Mouse (Mus musculus): ENCODE measurements around the gene Chchd6. TPM values are rescaled to one million over a fixed set of nuclear protein-coding genes. Genes with fewer than 3 reads are reported as not detected.
A peak's percentile ranks its signal among the peaks of the same experiment; 100 is the strongest.

Gene Chchd6
- polyA plus RNA-seq, 1 experiment from 2014 or later, result 57.2 TPM

DNA sequence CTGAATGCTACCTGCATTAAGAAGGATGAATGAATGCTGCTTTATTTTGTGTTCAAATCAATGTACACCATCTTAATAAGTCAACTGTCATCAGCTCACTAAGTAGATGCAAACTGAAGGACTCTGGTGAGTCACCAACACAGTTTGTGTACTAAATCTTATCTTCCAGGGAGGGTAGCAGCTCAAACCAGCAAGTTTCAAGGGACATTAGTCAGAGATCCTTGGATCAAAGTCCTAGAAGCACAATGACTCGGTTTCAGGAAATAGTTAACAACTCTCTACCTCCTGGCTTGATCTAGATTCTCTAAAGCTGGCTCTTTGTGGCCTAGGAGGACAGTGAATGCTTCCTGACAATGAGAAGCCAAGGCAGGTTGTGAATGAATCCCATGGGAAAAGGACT lies 182.9 kb downstream of the Chchd6 start:
- Histone ChIP-seq H3K9ac (ENCODE audit: low read depth, low read length) (no peak overlapping the region), H3K4me1 (replicated peaks; ENCODE audit: insufficient read depth, low read length) (no peaks in the 10 kb centered on the region), H3K4me2 (ENCODE audit: low read length) (no peak overlapping the region), H3K27me3 (ENCODE audit: insufficient read depth, low read length) (no peaks in the 10 kb centered on the region), H3K27ac (no peak overlapping the region), H3K9me3 (replicated peaks; ENCODE audit: low read length) (no peaks in the 10 kb centered on the region), H3K4me3 (replicated peaks; ENCODE audit: low read depth, low read length) (no peak overlapping the region), H3K36me3 (ENCODE audit: insufficient read depth, low read length) (no peaks in the 10 kb centered on the region)
- WGBS, result 44% methylated on average over 1 of the region's 1 CpGs
- ATAC-seq (replicated peaks; ENCODE audit: low FRiP score, low read depth), result no peak
- no peak for DNase-seq (ENCODE audit: low spot score)
- TF ChIP-seq CTCF (IDR thresholded peaks at IDR 0.05; ENCODE audit: low read depth), result no peak

DNA sequence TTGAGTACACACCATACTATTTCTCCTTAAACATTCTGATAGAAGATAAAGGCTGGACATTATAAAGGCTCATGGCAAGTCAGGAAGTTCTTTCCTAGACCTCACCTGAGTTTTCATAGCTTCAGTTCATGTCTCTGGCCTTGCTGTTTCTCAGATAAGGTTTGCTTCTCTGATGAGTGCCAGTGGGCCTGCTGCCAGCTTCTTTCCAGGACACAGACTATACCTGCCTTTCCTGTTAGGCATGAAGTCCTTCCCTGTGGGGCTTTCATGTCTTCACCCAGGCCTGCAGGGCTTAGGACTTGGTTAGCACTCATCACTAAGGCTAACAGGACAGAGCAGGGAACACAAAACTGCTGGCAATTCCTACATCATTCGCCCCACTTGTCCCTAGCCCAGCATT lies 186.4 kb downstream of the Chchd6 start:
- Histone ChIP-seq H3K9ac (ENCODE audit: low read depth, low read length) (no peak overlapping the region), H3K4me1 (replicated peaks; ENCODE audit: insufficient read depth, low read length) (no peaks in the 10 kb centered on the region), H3K4me2 (ENCODE audit: low read length) (no peak overlapping the region), H3K27me3 (ENCODE audit: insufficient read depth, low read length) (no peaks in the 10 kb centered on the region), H3K9me3 (replicated peaks; ENCODE audit: low read length) (no peaks in the 10 kb centered on the region), H3K36me3 (ENCODE audit: insufficient read depth, low read length) (no peaks in the 10 kb centered on the region), H3K4me3 (replicated peaks; ENCODE audit: low read depth, low read length) (no peak overlapping the region), H3K27ac (no peak overlapping the region)
- DNase-seq (ENCODE audit: low spot score) (no peak), ATAC-seq (replicated peaks; ENCODE audit: low FRiP score, low read depth) (no peak)
- 87% methylated on average over 1 of the region's 1 CpGs for WGBS
- TF ChIP-seq CTCF (IDR thresholded peaks at IDR 0.05; ENCODE audit: low read depth), result no peak

DNA sequence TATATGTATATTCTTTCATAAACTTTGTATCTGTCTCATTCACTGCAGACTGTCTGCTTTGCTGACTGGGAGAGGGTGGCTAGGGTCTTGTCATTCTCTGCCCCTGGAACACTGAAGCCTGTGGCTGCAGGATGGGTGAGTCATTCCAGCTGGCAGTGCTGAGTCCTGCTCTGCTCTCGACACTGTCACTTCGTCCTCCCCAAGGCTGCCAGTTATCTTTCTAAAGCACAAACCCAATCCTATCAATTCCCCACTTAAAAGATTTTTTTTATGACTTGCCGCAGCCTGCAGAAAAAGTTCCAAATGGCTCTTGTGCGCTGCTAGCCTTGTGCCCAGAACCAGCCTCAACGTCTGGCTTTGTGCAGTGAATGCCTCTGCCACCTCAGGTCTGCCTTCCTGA lies 187.2 kb downstream of the Chchd6 start:
- Histone ChIP-seq H3K9ac (ENCODE audit: low read depth, low read length) (no peak overlapping the region), H3K9me3 (replicated peaks; ENCODE audit: low read length) (no peaks in the 10 kb centered on the region), H3K27ac (no peak overlapping the region), H3K4me3 (replicated peaks; ENCODE audit: low read depth, low read length) (no peak overlapping the region), H3K36me3 (ENCODE audit: insufficient read depth, low read length) (no peaks in the 10 kb centered on the region), H3K4me2 (ENCODE audit: low read length) (no peak overlapping the region), H3K27me3 (ENCODE audit: insufficient read depth, low read length) (no peaks in the 10 kb centered on the region), H3K4me1 (replicated peaks; ENCODE audit: insufficient read depth, low read length) (no peaks in the 10 kb centered on the region)
- no peak for TF ChIP-seq CTCF (IDR thresholded peaks at IDR 0.05; ENCODE audit: low read depth)
- no peak for ATAC-seq (replicated peaks; ENCODE audit: low FRiP score, low read depth)
- no peak for DNase-seq (ENCODE audit: low spot score)
- WGBS, result 55% methylated on average over 5 of the region's 5 CpGs

DNA sequence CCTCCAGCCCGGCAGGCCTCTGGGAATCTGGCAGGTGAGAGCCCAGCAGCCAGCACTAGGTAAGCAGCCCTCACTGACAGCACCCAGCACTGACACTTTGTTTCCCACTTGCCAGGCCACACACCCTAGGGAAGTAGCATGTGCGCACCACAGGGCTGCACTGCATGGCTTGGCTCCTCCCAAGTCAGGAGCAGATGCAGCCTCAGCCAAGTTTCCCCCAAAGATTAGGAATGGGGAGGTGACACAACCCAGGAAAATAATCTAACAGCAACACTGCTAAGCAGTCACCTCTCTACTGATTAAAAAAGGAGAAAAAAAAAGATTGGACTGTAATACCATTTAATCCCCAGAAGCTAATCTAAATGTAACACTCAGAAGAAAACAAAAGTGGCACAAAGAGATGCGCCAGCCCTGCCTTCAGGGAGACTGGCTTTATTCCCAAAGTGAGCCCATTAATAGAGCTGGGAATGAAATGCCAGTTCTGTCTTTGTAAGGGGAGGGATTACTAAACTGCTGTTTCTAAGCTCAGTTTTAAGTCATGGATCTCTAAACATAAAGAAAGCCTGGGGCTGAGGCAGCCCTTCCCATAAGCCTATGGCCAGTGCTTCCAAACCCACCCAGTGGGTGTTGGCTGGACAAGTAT lies 188.1 kb downstream of the Chchd6 start:
- Histone ChIP-seq H3K27me3 (ENCODE audit: insufficient read depth, low read length) (no peaks in the 10 kb centered on the region), H3K36me3 (ENCODE audit: insufficient read depth, low read length) (no peaks in the 10 kb centered on the region), H3K4me3 (replicated peaks; ENCODE audit: low read depth, low read length) (no peak overlapping the region), H3K9ac (ENCODE audit: low read depth, low read length) (no peak overlapping the region), H3K27ac (no peak overlapping the region), H3K4me1 (replicated peaks; ENCODE audit: insufficient read depth, low read length) (no peaks in the 10 kb centered on the region), H3K9me3 (replicated peaks; ENCODE audit: low read length) (no peaks in the 10 kb centered on the region), H3K4me2 (ENCODE audit: low read length) (no peak overlapping the region)
- 92% methylated on average over 3 of the region's 3 CpGs for WGBS
- ATAC-seq (replicated peaks; ENCODE audit: low FRiP score, low read depth) (no peak), DNase-seq (ENCODE audit: low spot score) (no peak)
- TF ChIP-seq CTCF (IDR thresholded peaks at IDR 0.05; ENCODE audit: low read depth), result no peak

DNA sequence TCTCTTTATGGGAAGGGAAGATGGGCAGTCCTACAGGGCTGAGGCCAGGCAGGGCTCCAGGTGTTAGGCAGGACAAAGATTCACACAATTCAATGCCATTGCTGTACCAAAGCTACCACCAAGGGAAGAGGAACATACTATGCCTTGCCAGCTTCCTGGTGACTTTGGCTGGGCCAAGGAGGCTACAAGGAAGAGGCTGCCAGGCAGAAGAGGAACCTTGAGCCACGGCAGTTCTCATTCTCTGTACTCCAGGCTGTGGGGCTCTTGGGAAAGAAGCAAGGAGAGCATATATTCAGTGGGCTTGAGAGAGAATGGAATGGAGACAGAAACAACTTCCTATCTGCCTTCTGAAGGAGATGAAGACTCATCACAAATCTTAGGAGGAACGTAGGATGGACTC lies 190.5 kb downstream of the Chchd6 start:
- WGBS, result 75% methylated on average over 2 of the region's 2 CpGs
- Histone ChIP-seq H3K4me2 (ENCODE audit: low read length) (no peak overlapping the region), H3K4me3 (replicated peaks; ENCODE audit: low read depth, low read length) (no peak overlapping the region), H3K27me3 (ENCODE audit: insufficient read depth, low read length) (no peaks in the 10 kb centered on the region), H3K36me3 (ENCODE audit: insufficient read depth, low read length) (no peaks in the 10 kb centered on the region), H3K27ac (no peak overlapping the region), H3K9ac (ENCODE audit: low read depth, low read length) (no peak overlapping the region), H3K4me1 (replicated peaks; ENCODE audit: insufficient read depth, low read length) (no peaks in the 10 kb centered on the region), H3K9me3 (replicated peaks; ENCODE audit: low read length) (no peaks in the 10 kb centered on the region)
- ATAC-seq (replicated peaks; ENCODE audit: low FRiP score, low read depth), result no peak
- no peak for TF ChIP-seq CTCF (IDR thresholded peaks at IDR 0.05; ENCODE audit: low read depth)
- DNase-seq (ENCODE audit: low spot score), result no peak

DNA sequence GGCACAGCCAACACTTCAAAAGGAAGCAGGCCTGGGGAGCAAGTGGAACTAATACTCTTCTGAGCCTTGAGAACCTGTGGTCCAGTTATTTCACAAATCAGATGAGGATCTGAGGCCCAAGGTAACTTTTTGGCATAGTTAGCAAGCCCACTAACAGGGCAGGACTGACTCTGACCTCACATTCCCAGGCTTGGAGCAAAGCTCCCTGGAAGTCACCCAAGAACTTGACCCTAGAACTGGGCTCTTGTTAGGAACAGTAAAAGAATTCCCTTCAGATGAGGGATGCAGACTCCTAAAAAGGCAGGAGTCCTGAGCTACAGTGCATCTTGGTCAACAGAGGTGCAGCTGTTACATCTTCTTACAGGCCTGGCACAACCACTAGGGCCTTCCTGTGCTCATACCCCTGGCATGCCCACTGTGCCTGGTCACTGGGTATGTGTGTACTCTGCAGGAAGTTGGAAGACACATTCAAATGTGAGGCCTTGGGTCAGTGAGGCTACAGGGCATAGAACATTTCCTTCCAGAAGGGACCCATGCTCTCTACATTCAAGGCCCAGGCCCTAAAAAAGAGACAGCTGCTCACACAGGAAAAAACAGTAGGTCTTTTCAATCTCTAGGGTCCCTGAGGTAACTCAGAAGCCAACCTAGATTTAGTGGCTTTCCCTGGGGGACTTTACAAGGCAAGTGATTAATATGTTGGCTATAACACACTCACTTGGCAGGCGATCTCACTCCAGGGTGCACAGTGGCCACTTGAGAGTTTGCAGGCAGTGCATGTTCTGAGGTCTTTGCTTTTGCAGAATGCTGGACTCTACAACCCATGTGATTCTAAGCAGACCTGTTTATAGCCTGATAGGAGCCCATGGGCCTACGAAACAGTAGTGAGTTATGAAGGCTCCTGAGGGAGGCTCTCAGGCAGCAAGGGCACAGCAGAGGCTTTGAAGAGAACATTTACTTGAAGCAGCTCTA lies 191.9 kb downstream of the Chchd6 start:
- H3K27ac ChIP-seq, result no peak overlapping the region
- ATAC-seq (replicated peaks; ENCODE audit: low FRiP score, low read depth), result no peak
- H3K4me1 ChIP-seq (replicated peaks; ENCODE audit: insufficient read depth, low read length), result no peaks in the 10 kb centered on the region
- WGBS, result 58% methylated on average over 2 of the region's 2 CpGs
- TF ChIP-seq CTCF (IDR thresholded peaks at IDR 0.05; ENCODE audit: low read depth), result no peak
- H3K27me3 ChIP-seq (ENCODE audit: insufficient read depth, low read length), result no peaks in the 10 kb centered on the region
- H3K36me3 ChIP-seq (ENCODE audit: insufficient read depth, low read length), result no peaks in the 10 kb centered on the region
- no peak overlapping the region for H3K9ac ChIP-seq (ENCODE audit: low read depth, low read length)
- H3K9me3 ChIP-seq (replicated peaks; ENCODE audit: low read length), result no peaks in the 10 kb centered on the region
- DNase-seq (ENCODE audit: low spot score), result peak; percentile 52
- H3K4me2 ChIP-seq (ENCODE audit: low read length), result no peak overlapping the region
- no peak overlapping the region for H3K4me3 ChIP-seq (replicated peaks; ENCODE audit: low read depth, low read length)

All from kidney, postnatal 0 days (tissue).